Mouse (Mus musculus): ENCODE results near the gene Olfr721-ps1. TPM values are rescaled to one million over a fixed set of nuclear protein-coding genes. Genes with fewer than 3 reads are reported as not detected.

Gene Olfr721-ps1
- total RNA-seq (2015) (not detected in 2 replicates), total RNA-seq (2017) (not detected in 2 replicates)

DNA sequence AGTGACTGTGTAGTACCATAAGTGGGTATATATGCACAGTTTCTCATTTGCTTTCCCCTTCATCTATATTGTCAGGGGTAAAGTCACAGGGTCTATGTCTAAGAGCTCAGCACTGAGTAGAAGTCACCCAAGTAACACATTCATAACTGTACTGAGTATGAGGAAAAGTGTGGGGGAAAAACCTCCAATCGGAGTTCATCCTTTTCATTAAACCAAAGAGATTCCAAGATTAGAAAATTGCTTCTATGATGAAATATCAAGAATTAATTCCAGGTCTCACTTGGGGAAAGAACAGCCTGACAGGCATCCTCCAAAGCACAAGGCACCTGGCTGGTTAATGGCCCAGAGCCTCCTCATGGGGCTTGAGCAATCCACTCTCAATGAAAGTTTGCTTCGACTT is at the start of gene Olfr721-ps1:
Olfr721-ps1 (plus strand) TSS at position 301 of the 400 bp plus-strand sequence.
- no peak for ATAC-seq (replicated peaks; ENCODE audit: poor library complexity)

GRCm38 (mm10) chr14:14351721-14352590 is 49.1 kb upstream of the Olfr721-ps1 start:
- peak; percentile 3; the same call in 1 of the 2 replicates for ATAC-seq (replicated peaks; ENCODE audit: poor library complexity)

GRCm38 (mm10) chr14:14352606-14353005 is 48.5 kb upstream of the Olfr721-ps1 start:
- ATAC-seq (replicated peaks; ENCODE audit: poor library complexity), result no peak

DNA sequence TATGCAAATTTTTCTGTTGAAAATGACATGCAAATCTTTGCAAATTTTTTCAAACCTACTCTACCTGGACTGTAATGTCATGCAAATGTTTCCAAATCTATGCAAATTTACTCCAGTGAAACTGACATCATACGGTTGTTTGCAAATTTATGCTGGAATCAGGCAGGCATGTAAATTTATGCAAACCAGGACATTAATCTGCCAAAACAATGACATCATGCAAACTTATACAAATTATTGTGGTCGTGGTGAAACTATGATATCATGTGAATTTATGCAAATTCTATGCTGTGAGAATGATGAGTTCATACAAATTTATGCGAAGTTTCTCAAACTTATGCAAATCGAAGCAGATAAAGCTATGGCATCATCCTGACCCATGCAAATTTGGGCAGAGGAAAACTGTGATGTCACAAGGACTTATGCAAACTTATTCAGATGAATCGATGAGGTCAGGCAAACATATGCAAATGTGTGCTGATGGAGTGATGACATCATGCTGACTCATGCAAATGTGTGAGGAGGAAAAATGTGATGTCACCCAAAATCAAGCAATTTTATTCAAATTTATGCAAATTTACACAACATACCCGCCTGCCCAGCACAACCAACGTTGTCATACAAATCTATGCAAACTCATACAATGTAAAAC is 47.9 kb upstream of the Olfr721-ps1 start:
- ATAC-seq (replicated peaks; ENCODE audit: poor library complexity), result no peak

DNA sequence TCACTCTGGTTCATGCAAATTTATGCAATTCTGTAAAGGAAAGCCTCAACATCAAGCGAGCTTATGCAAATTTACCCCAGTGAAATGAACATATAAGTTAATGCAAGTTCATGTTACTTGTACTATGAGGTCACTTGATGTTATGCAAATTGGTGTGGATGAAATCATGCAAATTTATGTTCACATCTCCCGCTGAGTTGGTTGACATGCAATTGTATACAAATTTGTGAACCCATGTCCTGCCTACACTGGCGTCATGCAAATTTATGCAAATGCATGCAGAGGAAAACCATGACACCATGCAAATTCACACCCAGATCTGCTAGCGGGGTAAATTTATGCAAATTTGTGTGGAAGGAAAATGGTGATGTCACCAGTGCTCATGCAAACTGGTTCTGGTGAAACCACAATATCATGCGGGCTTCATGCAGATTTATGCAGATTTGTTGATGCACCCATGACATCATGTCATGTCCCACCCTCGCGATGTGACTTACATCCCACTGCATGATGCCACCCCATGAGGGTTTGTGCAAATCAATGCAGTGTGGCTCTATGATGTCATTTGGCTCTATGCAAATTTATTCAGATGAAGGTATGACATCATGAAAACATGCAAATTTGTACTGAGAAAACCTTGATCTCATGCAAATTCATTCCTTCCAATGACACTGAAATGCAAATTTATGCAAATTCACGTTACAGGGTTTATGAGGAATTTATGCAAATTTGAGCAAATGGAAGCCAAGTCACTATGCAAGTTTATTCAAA is 47.2 kb upstream of the Olfr721-ps1 start:
- ATAC-seq (replicated peaks; ENCODE audit: poor library complexity), result no peak

DNA sequence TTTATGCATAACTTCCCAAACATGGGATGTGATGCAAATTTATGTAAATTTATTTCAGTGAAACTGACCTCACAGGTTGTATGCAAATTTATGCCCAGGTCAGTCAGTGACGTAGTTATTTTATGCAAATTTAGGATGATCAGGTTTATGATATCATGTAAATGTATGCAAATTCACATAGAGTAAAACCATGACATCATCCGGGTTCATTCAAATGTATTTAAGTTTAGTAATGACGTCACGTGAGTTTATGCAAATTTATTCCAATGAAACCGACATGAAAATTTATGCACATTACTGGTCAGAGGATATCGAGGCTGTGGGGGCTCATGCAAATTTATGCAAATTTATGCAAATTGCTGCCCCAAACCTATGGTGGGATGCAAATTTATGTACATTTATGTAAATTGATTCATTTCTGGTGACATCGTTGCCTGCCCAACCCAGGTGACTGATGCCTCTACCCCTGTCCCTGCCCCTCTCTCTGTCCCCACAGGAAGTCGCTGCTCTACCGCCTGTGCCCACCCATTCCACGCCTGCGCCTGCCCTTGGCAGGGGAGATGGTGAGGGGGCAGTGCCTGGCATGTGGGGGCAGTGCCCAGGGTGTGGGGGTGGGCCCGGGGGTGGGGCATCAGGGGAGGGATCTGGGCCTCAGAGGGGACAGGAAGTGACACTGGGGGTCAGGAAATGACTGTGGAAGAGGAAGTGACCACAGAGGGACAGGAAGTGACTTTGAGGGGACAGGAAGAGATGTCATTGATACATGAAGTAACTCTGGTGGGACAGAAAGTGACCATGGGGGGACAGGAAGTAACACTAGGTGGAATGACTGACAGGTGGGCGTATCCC is 46.4 kb upstream of the Olfr721-ps1 start:
- no peak for ATAC-seq (replicated peaks; ENCODE audit: poor library complexity)

- no peak for ATAC-seq (replicated peaks; ENCODE audit: poor library complexity)
Measured at GRCm38 (mm10) chr14:14355360-14355646, 45.8 kb upstream of the Olfr721-ps1 start.

GRCm38 (mm10) chr14:14395535-14395934 is 5.6 kb upstream of the Olfr721-ps1 start:
- no peak for ATAC-seq (replicated peaks; ENCODE audit: poor library complexity)

DNA sequence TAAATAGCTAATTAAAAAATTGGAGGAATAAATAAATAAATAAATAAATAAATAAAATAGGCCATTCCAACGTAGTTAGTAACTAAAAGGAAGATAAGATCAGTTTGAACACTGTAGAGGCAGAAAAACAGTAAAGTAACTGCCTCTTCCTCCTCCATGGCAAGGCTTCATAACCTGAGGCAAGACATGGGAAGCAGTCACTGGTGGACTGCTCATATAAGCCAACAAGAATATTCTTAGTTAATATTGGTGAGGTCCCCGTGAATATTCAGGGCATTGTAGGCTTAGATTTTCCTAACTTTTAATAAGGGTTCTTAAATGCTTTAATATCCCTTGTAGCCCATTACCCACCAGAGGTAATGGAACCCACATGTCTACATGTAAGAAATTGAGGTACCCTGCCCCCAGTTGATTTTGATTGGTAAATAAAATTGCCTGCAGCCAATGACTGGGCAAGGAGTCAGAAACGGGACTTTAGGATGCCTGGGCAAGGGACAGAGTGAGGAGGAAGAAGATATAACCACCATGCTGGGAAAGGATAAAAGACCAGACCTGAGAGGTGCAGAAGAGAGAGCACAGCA is 35.1 kb downstream of the Olfr721-ps1 start:
- no peak for ATAC-seq (replicated peaks; ENCODE audit: poor library complexity)

Other genes with a start within 250 kb of the Olfr721-ps1 start
- gene Olfr720, start 214.5 kb upstream of the Olfr721-ps1 start, total RNA-seq (2015), result not detected in 2 replicates
- gene Olfr720, start 214.5 kb upstream of the Olfr721-ps1 start, total RNA-seq (2017), result not detected in 2 replicates
- not detected in 2 replicates for gene Olfr31, start 78.5 kb upstream of the Olfr721-ps1 start, total RNA-seq (2015)
- not detected in 2 replicates for gene Olfr31, start 78.5 kb upstream of the Olfr721-ps1 start, total RNA-seq (2017)
- 8.1 and 9.0 TPM in 2 replicates for gene Il3ra, start 55.0 kb upstream of the Olfr721-ps1 start, total RNA-seq (2015)
- gene Il3ra, start 55.0 kb upstream of the Olfr721-ps1 start, total RNA-seq (2017), result 28.2 and 48.3 TPM in 2 replicates

All from megakaryocyte progenitor cell, adult 5-6 weeks (primary cell).